Mouse (Mus musculus) kidney, adult 18-20 months (tissue): ENCODE measurements around the gene Fhit.

ENCODE experiments used
- DNase-seq: peaks from one replicate; pipeline ENCODE4 v3.0.0; 2021

Gene Fhit

GRCm38 (mm10) chr14:10680041-10680440, 481.8 kb downstream of the Fhit start:
- DNase-seq, result no peak

GRCm38 (mm10) chr14:10679638-10680037, 482.2 kb downstream of the Fhit start:
- DNase-seq, result no peak

- DNase-seq, result no peak
These were observed 484.2 kb downstream of the Fhit start for GRCm38 (mm10) chr14:10677627-10678026.

GRCm38 (mm10) chr14:10660247-10660646, 501.6 kb downstream of the Fhit start:
- no peak for DNase-seq

- no peak for DNase-seq
These were observed 502.5 kb downstream of the Fhit start for GRCm38 (mm10) chr14:10659326-10659725.

- DNase-seq, result no peak
These were observed 503.6 kb downstream of the Fhit start for GRCm38 (mm10) chr14:10658219-10658618.

- no peak for DNase-seq
These were observed 504.5 kb downstream of the Fhit start for GRCm38 (mm10) chr14:10657364-10657763.

- DNase-seq, result peak; percentile 12
These were observed 506.0 kb downstream of the Fhit start for GRCm38 (mm10) chr14:10655842-10656241.

- no peak for DNase-seq
These were observed 514.0 kb downstream of the Fhit start for GRCm38 (mm10) chr14:10647832-10648231.

GRCm38 (mm10) chr14:10631783-10632182, 530.1 kb downstream of the Fhit start:
- no peak for DNase-seq

GRCm38 (mm10) chr14:10630831-10631360, 530.9 kb downstream of the Fhit start:
- DNase-seq, result no peak

- no peak for DNase-seq
These were observed 568.4 kb downstream of the Fhit start for GRCm38 (mm10) chr14:10593467-10593866.

GRCm38 (mm10) chr14:10568937-10569552, 592.8 kb downstream of the Fhit start:
- DNase-seq, result no peak

- no peak for DNase-seq
These were observed 594.1 kb downstream of the Fhit start for GRCm38 (mm10) chr14:10567771-10568170.

- DNase-seq, result no peak
These were observed 607.1 kb downstream of the Fhit start for GRCm38 (mm10) chr14:10554755-10555154.

GRCm38 (mm10) chr14:10548632-10549031, 613.2 kb downstream of the Fhit start:
- DNase-seq, result no peak

- no peak for DNase-seq
These were observed 615.9 kb downstream of the Fhit start for GRCm38 (mm10) chr14:10545916-10546315.

GRCm38 (mm10) chr14:10534862-10535261, 627.0 kb downstream of the Fhit start:
- DNase-seq, result no peak

- DNase-seq, result no peak
These were observed 629.9 kb downstream of the Fhit start for GRCm38 (mm10) chr14:10531748-10532500.

GRCm38 (mm10) chr14:10526800-10527199, 635.0 kb downstream of the Fhit start:
- no peak for DNase-seq

- no peak for DNase-seq
These were observed 636.0 kb downstream of the Fhit start for GRCm38 (mm10) chr14:10525786-10526185.

GRCm38 (mm10) chr14:10514026-10514425, 647.8 kb downstream of the Fhit start:
- no peak for DNase-seq

- no peak for DNase-seq
These were observed 652.6 kb downstream of the Fhit start for GRCm38 (mm10) chr14:10509252-10509651.

GRCm38 (mm10) chr14:10507560-10507959, 654.3 kb downstream of the Fhit start:
- DNase-seq, result no peak
